Mouse (Mus musculus) heart, adult 2 months (tissue): ENCODE results near the gene Rpl27. TPM values are rescaled to one million over a fixed set of nuclear protein-coding genes. Genes with fewer than 3 reads are reported as not detected.

ENCODE experiments used
- DNase-seq, 2 experiments: peaks; one replicate each; pipeline ENCODE4 v3.0.0; 2021
- H3K27ac ChIP-seq: fragments of 200-600 bp; 2 replicates; pipeline ENCODE4 v1.8.1; 2022
- H3K27me3 ChIP-seq: fragments of 200-500 bp; 2 replicates; pipeline ENCODE4 v1.6.1; 2012; ENCODE audit warnings: mild to moderate bottlenecking, low read length, inconsistent platforms, mixed read lengths; ENCODE audit not compliant: control insufficient read depth, insufficient read depth
- H3K36me3 ChIP-seq: fragments of 200-500 bp; 2 replicates; pipeline ENCODE4 v1.6.1; 2012; ENCODE audit warnings: low read length, inconsistent platforms; ENCODE audit not compliant: control insufficient read depth, insufficient read depth
- H3K4me1 ChIP-seq: fragments of 200-500 bp; 2 replicates; pipeline ENCODE4 v1.6.1; 2011; ENCODE audit warnings: low read length; ENCODE audit not compliant: control insufficient read depth, insufficient read depth
- H3K4me3 ChIP-seq: fragments of 200-600 bp; 2 replicates; pipeline ENCODE4 v1.8.1; 2022
- H3K79me2 ChIP-seq: fragments of 200-500 bp; replicated peaks from 2 replicates; pipeline ENCODE4 v1.6.1; 2012; ENCODE audit warnings: mild to moderate bottlenecking, inconsistent platforms, low read length, moderate library complexity, mixed read lengths; ENCODE audit not compliant: control insufficient read depth, insufficient read depth
- H3K9ac ChIP-seq: fragments of 200-500 bp; 2 replicates; pipeline ENCODE4 v1.6.1; 2012; ENCODE audit warnings: low read depth, mild to moderate bottlenecking, control low read depth, inconsistent platforms, low read length, mixed read lengths
- CTCF ChIP-seq: fragments of 200-600 bp; IDR thresholded peaks from 2 replicates; pipeline ENCODE4 v1.8.1; 2022; ENCODE audit warnings: antibody characterized with exemption, mild to moderate bottlenecking, moderate library complexity
- EP300 ChIP-seq: fragments of 200-500 bp; IDR thresholded peaks from 2 replicates; pipeline ENCODE4 v1.6.1; 2011; ENCODE audit warnings: low read depth, low read length, control low read depth; ENCODE audit not compliant: insufficient read depth
- POLR2A ChIP-seq: fragments of 200-500 bp; IDR thresholded peaks from 2 replicates; pipeline ENCODE4 v1.6.1; 2011; ENCODE audit warnings: mild to moderate bottlenecking, low read depth, low read length, control low read depth; ENCODE audit not compliant: insufficient read depth
- whole genome bisulfite sequencing: fragments of 180-500 bp; shearing (Covaris S2); methylation state at CpG from one replicate; pipeline ENCODE4 v1.1.7; 2018; 5-methylcytosine and 5-hydroxymethylcytosine counted together
- intact Hi-C: fragments of 180-260 bp; cut with DNase I; formaldehyde crosslinking; loops from one replicate; pipeline ENCODE4 v1.15.1; 2025
- polyA plus RNA-seq: library from polyadenylated mRNA; depleted of rRNA; stranded (reverse); fragments of >200 nt; gene quantifications from 2 replicates; pipeline ENCODE4 v1.2.3, GENCODE M21; 2012
- total RNA-seq, 2 experiments: library from RNA; stranded (reverse); gene quantifications; 2 replicates each; pipeline ENCODE4 v1.2.3; 2021

Gene Rpl27
- total and polyA plus RNA-seq, 3 experiments: 38.3 to 242 (median 48.4) TPM

DNA sequence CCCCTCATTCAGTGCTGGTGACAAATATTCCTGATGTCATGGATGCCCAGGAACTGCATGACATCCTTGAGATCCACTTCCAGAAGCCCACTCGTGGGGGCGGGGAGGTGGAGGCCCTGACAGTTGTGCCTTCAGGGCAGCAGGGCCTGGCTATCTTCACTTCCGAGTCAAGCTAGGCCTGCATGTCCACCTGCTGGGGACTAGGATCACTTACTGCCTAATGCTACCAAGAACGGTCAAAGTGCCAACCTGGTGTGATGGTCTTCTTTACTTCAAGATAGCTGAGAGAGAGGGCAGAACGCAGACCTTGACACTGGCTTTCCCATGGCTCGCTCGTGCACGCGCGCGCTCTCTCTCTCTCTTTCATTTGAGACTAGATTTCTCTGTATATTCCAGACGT is 16.1 kb downstream of the Rpl27 start:
- WGBS: 90% methylated on average over 12 of the region's 12 CpGs
- Histone ChIP-seq H3K27me3 (no peaks in the 10 kb centered on the region), H3K27ac (no peak overlapping the region), H3K4me1 (no peaks in the 10 kb centered on the region; the same call in 1 of the 2 replicates), H3K79me2 (peaks cover 3% of the 10 kb centered on the region), H3K4me3 (no peak overlapping the region), H3K9ac (no peak overlapping the region), H3K36me3 (no peaks in the 10 kb centered on the region)
- DNase-seq: no peak
- intact Hi-C loops: no loop called here
- TF ChIP-seq EP300 (no peak), CTCF (no peak), POLR2A (no peak)

DNA sequence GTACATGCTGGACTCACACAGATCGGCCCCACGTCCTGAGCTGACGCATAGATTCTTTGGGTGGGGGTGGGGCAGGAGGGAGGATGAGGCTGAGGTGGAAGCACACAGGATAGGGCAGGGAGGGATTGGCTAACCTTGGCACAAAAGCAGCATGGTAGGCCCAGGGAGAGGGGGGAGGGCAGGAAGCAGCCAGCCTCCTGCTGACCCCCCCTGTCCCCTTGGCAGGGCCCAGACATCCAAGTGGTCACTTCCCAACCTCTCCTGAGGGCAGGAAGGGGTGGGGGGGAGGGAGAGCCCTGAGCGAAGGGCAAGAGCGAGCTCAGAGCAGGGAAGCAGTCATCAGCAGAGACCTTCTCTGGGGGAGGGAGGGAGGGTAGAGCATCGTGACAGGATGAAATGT is 17.6 kb downstream of the Rpl27 start:
- DNase-seq: no peak
- no peak for TF ChIP-seq CTCF
- TF ChIP-seq POLR2A: no peak
- no peak for TF ChIP-seq EP300
- no peaks in the 10 kb centered on the region for H3K79me2 ChIP-seq
- H3K4me3 ChIP-seq: no peak overlapping the region
- intact Hi-C loops: no loop called here
- H3K4me1 ChIP-seq: no peaks in the 10 kb centered on the region; the same call in none of the 2 replicates
- WGBS: 41% methylated on average over 6 of the region's 6 CpGs
- no peaks in the 10 kb centered on the region for H3K36me3 ChIP-seq
- no peak overlapping the region for H3K9ac ChIP-seq
- no peaks in the 10 kb centered on the region for H3K27me3 ChIP-seq
- H3K27ac ChIP-seq: no peak overlapping the region

DNA sequence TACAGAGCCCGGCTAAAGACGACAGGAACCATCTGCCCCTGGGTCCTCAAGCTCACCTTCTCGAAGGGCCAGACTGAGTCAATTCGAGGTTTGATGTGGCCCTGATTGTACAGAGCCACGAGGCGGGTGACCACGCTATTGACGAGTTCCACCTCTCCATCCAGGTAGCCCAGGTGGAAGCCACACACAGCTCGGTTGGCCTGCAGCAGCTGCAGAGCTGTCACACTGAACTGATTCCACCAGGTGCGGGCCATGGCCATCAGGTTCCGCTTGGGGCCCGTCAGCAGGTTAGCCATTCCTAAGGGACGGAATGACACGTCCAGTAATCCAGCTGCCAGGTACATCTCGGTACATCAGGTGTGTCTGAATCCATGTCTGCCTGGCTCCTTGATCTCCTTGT is 18.2 kb downstream of the Rpl27 start:
- DNase-seq: no peak
- Histone ChIP-seq H3K4me3 (no peak overlapping the region), H3K36me3 (no peaks in the 10 kb centered on the region), H3K4me1 (no peaks in the 10 kb centered on the region; the same call in none of the 2 replicates), H3K27ac (no peak overlapping the region), H3K79me2 (no peaks in the 10 kb centered on the region), H3K9ac (no peak overlapping the region), H3K27me3 (no peaks in the 10 kb centered on the region)
- 90% methylated on average over 15 of the region's 15 CpGs for WGBS
- TF ChIP-seq POLR2A (no peak), CTCF (no peak), EP300 (no peak)
- intact Hi-C loops: no loop called here

DNA sequence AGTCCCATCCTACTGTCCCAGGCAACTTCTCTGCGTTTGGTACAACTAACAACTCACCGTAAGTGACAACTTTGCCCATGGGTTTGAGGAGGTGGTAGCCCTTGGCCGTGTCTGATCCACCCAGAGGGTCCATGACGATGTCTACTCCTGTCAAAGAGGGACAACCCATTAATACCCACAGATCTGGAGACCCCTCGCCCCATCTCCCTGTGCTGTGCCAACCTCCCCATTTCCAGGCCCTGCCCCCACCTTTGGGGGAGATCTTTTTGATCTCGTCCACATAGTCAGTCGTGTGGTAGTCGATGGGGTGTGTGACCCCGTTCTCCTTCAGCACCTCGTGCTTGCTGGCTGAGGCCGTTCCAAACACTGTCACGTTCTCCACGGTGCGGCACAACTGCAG is 20.0 kb downstream of the Rpl27 start:
- Histone ChIP-seq H3K27me3 (no peaks in the 10 kb centered on the region), H3K4me3 (no peak overlapping the region), H3K79me2 (no peaks in the 10 kb centered on the region), H3K4me1 (peaks cover 2% of the 10 kb centered on the region), H3K36me3 (no peaks in the 10 kb centered on the region), H3K27ac (no peak overlapping the region), H3K9ac (no peak overlapping the region)
- WGBS: 90% methylated on average over 14 of the region's 14 CpGs
- intact Hi-C loops: no loop called here
- DNase-seq: no peak
- TF ChIP-seq EP300 (no peak), CTCF (no peak), POLR2A (no peak)

DNA sequence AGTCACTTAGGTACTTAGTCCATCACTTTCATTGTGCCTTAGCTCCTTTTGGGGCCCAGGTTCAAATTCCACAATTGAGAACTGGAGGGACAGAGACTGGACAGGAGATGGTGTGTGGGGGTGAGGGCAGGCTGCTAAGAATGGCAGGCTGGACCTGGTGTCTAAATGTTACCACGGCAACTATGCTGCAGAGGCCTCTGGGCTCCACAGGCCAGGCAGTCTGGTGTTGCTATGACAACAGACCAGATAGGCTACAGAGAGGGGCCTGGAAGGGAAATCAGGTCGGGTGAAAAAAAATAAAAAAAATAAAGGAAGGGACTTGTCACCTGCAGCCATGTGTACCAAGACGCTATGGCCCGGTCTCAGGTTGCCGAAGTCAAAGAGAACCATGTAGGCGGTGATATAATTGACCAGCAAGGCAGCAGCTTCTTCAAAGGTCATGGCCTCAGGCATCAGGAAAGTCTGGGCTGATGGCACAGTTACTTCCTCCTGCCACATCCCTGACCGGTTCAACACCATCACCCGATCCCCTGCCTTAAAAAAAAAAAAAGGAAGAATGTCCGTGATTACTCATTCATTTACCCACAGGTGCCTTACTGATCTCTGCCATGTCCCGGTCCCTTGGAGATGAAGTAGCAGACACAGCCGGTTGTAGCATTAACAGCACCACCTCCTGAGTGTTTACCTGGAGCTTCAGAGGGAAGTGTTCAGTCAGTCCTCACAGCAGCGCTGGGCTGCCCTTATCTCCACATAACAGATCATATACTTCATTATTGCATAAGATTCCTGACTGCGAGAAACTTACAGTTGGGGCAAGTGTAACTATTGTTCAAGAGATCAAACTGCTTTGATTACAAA is 20.7 kb downstream of the Rpl27 start:
- DNase-seq: no peak
- Histone ChIP-seq H3K79me2 (no peaks in the 10 kb centered on the region), H3K9ac (no peak overlapping the region), H3K4me3 (no peak overlapping the region), H3K36me3 (no peaks in the 10 kb centered on the region), H3K27me3 (no peaks in the 10 kb centered on the region), H3K27ac (no peak overlapping the region), H3K4me1 (peaks cover 3% of the 10 kb centered on the region)
- TF ChIP-seq POLR2A: no peak
- TF ChIP-seq EP300: no peak
- TF ChIP-seq CTCF: no peak
- 57% methylated on average over 13 of the region's 13 CpGs for WGBS
- intact Hi-C loops: no loop called here
